Mouse (Mus musculus) liver, postnatal 0 days (tissue): Measurements from ENCODE around the gene Mvk.

Experiments used
- CTCF ChIP-seq: sonication (generic); IDR thresholded peaks from 2 replicates; pipeline ENCODE4 v1.5.1; 2016; ENCODE audit warnings: antibody characterized with exemption, low read depth
- EP300 ChIP-seq: IDR thresholded peaks from 2 replicates; pipeline ENCODE4 v1.6.1; 2016; ENCODE audit warnings: antibody characterized with exemption, low read depth, mild to moderate bottlenecking

DNA sequence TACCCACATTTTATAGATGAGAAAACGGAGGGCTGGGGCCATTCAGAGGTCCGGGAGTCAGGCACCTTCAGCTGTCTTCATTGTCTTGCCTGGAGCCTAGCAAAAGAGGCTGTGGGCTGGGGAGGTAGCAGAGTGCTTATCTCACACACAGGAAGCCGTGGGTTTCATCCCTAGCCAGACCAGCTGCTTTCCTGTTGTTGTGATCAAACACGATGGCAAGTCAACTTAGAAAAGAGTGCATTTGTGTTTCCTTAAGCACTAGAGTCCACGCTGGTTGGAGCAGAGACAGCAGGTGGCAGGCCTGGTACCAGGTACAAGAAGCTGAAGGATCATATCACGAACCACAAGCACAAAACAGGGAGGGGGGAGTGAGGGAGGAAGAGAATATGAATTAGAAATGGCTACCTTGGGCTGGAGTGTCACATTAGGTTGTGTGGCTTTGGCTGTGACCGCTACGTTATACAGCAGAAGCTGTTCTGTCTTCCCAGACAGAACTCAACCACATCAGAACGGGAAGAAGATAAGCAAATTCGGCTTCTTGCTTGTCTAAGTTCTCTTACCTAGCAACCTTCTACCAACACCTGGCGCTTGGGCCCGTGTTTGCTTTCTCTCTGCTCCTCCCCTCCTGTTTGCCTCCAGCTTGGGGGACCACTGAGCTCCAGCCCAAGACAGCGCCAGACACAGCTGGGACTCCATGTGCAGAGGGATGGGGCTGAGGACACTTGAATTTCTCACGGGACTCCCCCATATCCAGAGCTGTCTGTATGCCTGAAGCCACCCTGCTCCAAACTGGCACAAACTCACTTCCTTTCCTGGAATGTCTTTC, 61.4 kb downstream of the Mvk start:
- TF ChIP-seq CTCF (no peak), EP300 (no peak)
